Mouse (Mus musculus) forebrain, embryonic 13.5 days (tissue): ENCODE results near the gene Lyrm1. TPM values are rescaled to one million over a fixed set of nuclear protein-coding genes. Genes with fewer than 3 reads are reported as not detected.

Experiments used
- ATAC-seq: fragments of 200-750 bp; cut with Nextera tagmentation; 2 replicates; pipeline ENCODE4 v1.8.0; 2017
- H3K27ac ChIP-seq: fragments of 300-500 bp; sonication (generic); 2 replicates; pipeline ENCODE4 v1.5.1; 2015; ENCODE audit warnings: inconsistent platforms, mild to moderate bottlenecking, moderate library complexity
- H3K27me3 ChIP-seq: fragments of 300-500 bp; sonication (generic); 2 replicates; pipeline ENCODE4 v1.6.1; 2015; ENCODE audit warnings: mild to moderate bottlenecking, inconsistent platforms
- H3K36me3 ChIP-seq: fragments of 300-500 bp; sonication (generic); 2 replicates; pipeline ENCODE4 v1.6.1; 2015; ENCODE audit warnings: mild to moderate bottlenecking, inconsistent platforms; ENCODE audit not compliant: poor library complexity, severe bottlenecking
- H3K4me1 ChIP-seq: fragments of 300-500 bp; sonication (generic); 2 replicates; pipeline ENCODE4 v1.6.1; 2015; ENCODE audit warnings: inconsistent platforms
- H3K4me2 ChIP-seq: fragments of 300-500 bp; sonication (generic); 2 replicates; pipeline ENCODE4 v1.6.1; 2015; ENCODE audit warnings: inconsistent platforms, mild to moderate bottlenecking, moderate library complexity
- H3K4me3 ChIP-seq: fragments of 300-500 bp; sonication (generic); 2 replicates; pipeline ENCODE4 v1.5.1; 2015; ENCODE audit warnings: mild to moderate bottlenecking, inconsistent platforms
- H3K9ac ChIP-seq: fragments of 300-500 bp; sonication (generic); 2 replicates; pipeline ENCODE4 v1.6.1; 2015; ENCODE audit warnings: mild to moderate bottlenecking, inconsistent platforms
- H3K9me3 ChIP-seq: fragments of 300-500 bp; sonication (generic); replicated peaks from 2 replicates; pipeline ENCODE4 v1.6.1; 2016; ENCODE audit warnings: inconsistent platforms
- WGBS: fragments of 180-500 bp; shearing (Covaris S2); methylation state at CpG from one replicate; pipeline ENCODE4 v1.1.7; 2015; 5-methylcytosine and 5-hydroxymethylcytosine counted together
- polyA plus RNA-seq: library from polyadenylated mRNA; unstranded; fragments of >200 nt; fragmentation: Nextera tagmentation; extraction: Ambion mirVana; gene quantifications from 2 replicates; pipeline ENCODE4 v1.2.1, GENCODE M21; 2015

Gene Lyrm1
- polyA plus RNA-seq, result 12.2 and 13.9 TPM in 2 replicates

GRCm38 (mm10) chr7:119895639-119896512 lies at the start of gene Lyrm1, which contains the start of gene Dcun1d3:
Gene Lyrm1 (plus strand): TSS chr7:119895861.
Gene Dcun1d3 (minus strand): TSS chr7:119896298.
- peak within 1 kb of the TSS; percentile 88 for H3K9ac ChIP-seq
- H3K27ac ChIP-seq, result peak within 1 kb of the TSS; percentile 96
- WGBS, result under 1% methylated on average over 63 of the region's 63 CpGs
- ATAC-seq, result peak; percentile 98
- no peaks in the 10 kb centered on the region for H3K27me3 ChIP-seq
- H3K4me2 ChIP-seq, result peak within 1 kb of the TSS; percentile 82
- H3K4me1 ChIP-seq, result peaks cover 22% of the 10 kb centered on the region
- H3K4me3 ChIP-seq, result peak within 1 kb of the TSS; percentile 74
- no peaks in the 10 kb centered on the region for H3K9me3 ChIP-seq
- H3K36me3 ChIP-seq, result no peaks in the 10 kb centered on the region

DNA sequence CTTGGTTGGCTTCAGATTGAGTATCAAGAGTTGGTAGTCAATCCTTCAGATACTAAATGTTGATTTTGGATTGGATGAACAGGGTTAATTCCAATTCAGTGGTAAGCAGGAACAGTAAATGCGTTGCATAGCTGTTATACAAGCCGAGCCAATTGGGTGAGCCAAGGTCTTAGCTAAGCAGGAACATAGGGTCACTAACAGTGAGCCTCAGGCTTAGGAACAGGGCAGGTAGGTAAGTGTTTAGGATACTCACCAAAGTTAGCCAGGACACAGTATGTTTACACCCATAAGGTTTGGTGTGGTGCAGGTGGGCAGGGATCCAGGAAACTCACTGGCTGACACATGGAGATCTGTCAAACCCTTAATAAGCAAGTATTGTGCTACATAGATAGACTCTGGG lies 48.3 kb upstream of the Lyrm1 start:
- Histone ChIP-seq H3K4me2 (no peak overlapping the region), H3K27me3 (no peaks in the 10 kb centered on the region), H3K36me3 (peaks cover 12% of the 10 kb centered on the region), H3K4me1 (no peaks in the 10 kb centered on the region), H3K9me3 (no peaks in the 10 kb centered on the region), H3K9ac (no peak overlapping the region), H3K4me3 (no peak overlapping the region), H3K27ac (no peak overlapping the region)
- 96% methylated on average over 2 of the region's 2 CpGs for WGBS
- ATAC-seq, result no peak

DNA sequence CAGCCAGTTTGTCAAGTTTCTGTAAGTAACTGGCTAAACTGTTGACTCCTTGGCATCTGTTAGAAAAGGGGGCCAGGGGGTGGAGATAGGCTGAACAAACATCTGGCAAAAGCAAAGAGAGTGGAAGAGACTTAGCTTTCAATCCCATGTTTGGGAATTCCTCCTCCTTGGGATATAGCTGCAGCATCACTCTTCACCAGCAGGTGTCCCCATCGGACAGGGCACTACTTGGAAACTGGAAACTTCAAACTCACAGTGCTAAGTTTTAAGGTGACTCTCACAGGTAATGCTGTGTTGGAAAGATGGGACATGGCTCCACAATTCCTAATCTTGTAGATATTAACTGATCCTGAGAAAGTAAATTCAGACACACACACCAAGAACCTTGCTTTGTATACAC lies 46.6 kb upstream of the Lyrm1 start:
- Histone ChIP-seq H3K4me1 (no peaks in the 10 kb centered on the region), H3K4me2 (no peak overlapping the region), H3K27ac (no peak overlapping the region), H3K9ac (no peak overlapping the region), H3K27me3 (no peaks in the 10 kb centered on the region), H3K36me3 (peaks cover 12% of the 10 kb centered on the region), H3K4me3 (no peak overlapping the region), H3K9me3 (no peaks in the 10 kb centered on the region)
- no peak; the same call in 1 of the 2 replicates for ATAC-seq
- WGBS, result 0% methylated on average over 1 of the region's 1 CpGs

GRCm38 (mm10) chr7:119850737-119851136 lies 44.9 kb upstream of the Lyrm1 start:
- no peaks in the 10 kb centered on the region for H3K9me3 ChIP-seq
- no peak overlapping the region for H3K4me2 ChIP-seq
- no peak for ATAC-seq
- WGBS, result 87% methylated on average over 5 of the region's 5 CpGs
- H3K36me3 ChIP-seq, result peaks cover 15% of the 10 kb centered on the region; the same call in 1 of the 2 replicates
- no peaks in the 10 kb centered on the region for H3K4me1 ChIP-seq
- no peak overlapping the region for H3K9ac ChIP-seq
- no peak overlapping the region for H3K27ac ChIP-seq
- H3K4me3 ChIP-seq, result no peak overlapping the region
- H3K27me3 ChIP-seq, result no peaks in the 10 kb centered on the region

DNA sequence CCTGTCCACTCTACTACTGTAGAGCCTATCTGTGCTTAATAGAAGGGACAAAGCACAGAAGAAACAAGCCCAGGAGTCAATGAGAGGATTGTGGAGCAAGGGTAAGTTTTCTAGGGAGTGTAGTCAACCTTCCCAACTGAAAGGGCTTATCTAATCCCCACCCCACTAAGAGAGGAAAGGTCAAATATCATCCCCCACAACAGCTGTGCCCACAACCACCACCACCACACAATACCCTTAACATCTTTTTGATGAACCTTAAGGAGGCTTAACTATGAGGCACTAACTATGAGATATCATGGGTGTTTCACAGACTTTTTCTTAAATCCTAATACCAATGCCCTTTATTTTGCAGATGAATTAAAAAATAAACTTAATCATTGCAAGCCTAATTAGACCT lies 43.2 kb upstream of the Lyrm1 start:
- Histone ChIP-seq H3K27me3 (no peaks in the 10 kb centered on the region), H3K27ac (no peak overlapping the region), H3K9ac (no peak overlapping the region), H3K4me2 (no peak overlapping the region), H3K4me1 (no peaks in the 10 kb centered on the region), H3K36me3 (peaks cover 27% of the 10 kb centered on the region), H3K9me3 (no peaks in the 10 kb centered on the region), H3K4me3 (no peak overlapping the region)
- no peak for ATAC-seq

DNA sequence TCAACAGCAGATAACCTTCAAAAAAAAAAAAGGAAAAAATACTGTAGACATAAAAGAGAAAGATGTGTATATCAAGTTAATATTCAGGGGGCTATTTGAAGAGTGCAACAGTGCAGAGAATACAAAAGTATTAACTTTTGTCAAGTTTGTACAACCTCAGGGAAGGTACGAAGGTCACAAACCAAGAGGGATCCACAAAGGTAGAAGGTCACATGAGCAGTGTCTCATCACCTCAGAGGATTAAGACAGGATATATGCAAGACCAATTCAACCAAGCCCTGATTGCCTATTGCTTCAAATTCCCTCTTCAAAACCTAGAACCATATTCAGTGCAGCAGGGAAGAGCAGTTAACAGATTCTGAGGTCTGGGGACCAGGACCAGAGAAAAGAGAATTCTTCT lies 42.5 kb upstream of the Lyrm1 start:
- H3K36me3 ChIP-seq, result peaks cover 34% of the 10 kb centered on the region
- H3K4me3 ChIP-seq, result no peak overlapping the region
- H3K9me3 ChIP-seq, result no peaks in the 10 kb centered on the region
- no peak overlapping the region for H3K4me2 ChIP-seq
- H3K4me1 ChIP-seq, result no peaks in the 10 kb centered on the region
- H3K9ac ChIP-seq, result no peak overlapping the region
- H3K27me3 ChIP-seq, result no peaks in the 10 kb centered on the region
- ATAC-seq, result no peak
- WGBS, result 95% methylated on average over 1 of the region's 1 CpGs
- H3K27ac ChIP-seq, result no peak overlapping the region

GRCm38 (mm10) chr7:119854362-119854761 lies 41.3 kb upstream of the Lyrm1 start:
- no peaks in the 10 kb centered on the region for H3K4me1 ChIP-seq
- H3K9me3 ChIP-seq, result no peaks in the 10 kb centered on the region
- no peak overlapping the region for H3K9ac ChIP-seq
- no peak overlapping the region for H3K4me3 ChIP-seq
- no peak for ATAC-seq
- 96% methylated on average over 2 of the region's 2 CpGs for WGBS
- no peak overlapping the region for H3K27ac ChIP-seq
- peaks cover 37% of the 10 kb centered on the region for H3K36me3 ChIP-seq
- H3K4me2 ChIP-seq, result no peak overlapping the region
- no peaks in the 10 kb centered on the region for H3K27me3 ChIP-seq

GRCm38 (mm10) chr7:119855031-119855430 lies 40.6 kb upstream of the Lyrm1 start:
- no peak for ATAC-seq
- Histone ChIP-seq H3K9me3 (no peaks in the 10 kb centered on the region), H3K27ac (no peak overlapping the region), H3K36me3 (peaks cover 41% of the 10 kb centered on the region), H3K4me1 (no peaks in the 10 kb centered on the region), H3K4me2 (no peak overlapping the region), H3K4me3 (no peak overlapping the region), H3K27me3 (no peaks in the 10 kb centered on the region), H3K9ac (no peak overlapping the region)

- no peaks in the 10 kb centered on the region for H3K27me3 ChIP-seq
- no peak overlapping the region for H3K9ac ChIP-seq
- no peak overlapping the region for H3K27ac ChIP-seq
- H3K36me3 ChIP-seq, result peaks cover 33% of the 10 kb centered on the region
- no peak overlapping the region for H3K4me3 ChIP-seq
- H3K4me2 ChIP-seq, result no peak overlapping the region
- no peak for ATAC-seq
- H3K9me3 ChIP-seq, result no peaks in the 10 kb centered on the region
- peaks cover 18% of the 10 kb centered on the region for H3K4me1 ChIP-seq
- 73% methylated on average over 6 of the region's 6 CpGs for WGBS
These were observed 36.2 kb upstream of the Lyrm1 start for GRCm38 (mm10) chr7:119859476-119859875.

GRCm38 (mm10) chr7:119860116-119860515 lies 35.5 kb upstream of the Lyrm1 start:
- Histone ChIP-seq H3K4me1 (peaks cover 18% of the 10 kb centered on the region), H3K4me3 (no peak overlapping the region), H3K36me3 (peaks cover 30% of the 10 kb centered on the region), H3K9ac (no peak overlapping the region), H3K27me3 (no peaks in the 10 kb centered on the region), H3K27ac (no peak overlapping the region), H3K4me2 (no peak overlapping the region), H3K9me3 (no peaks in the 10 kb centered on the region)
- ATAC-seq, result no peak
- 86% methylated on average over 3 of the region's 3 CpGs for WGBS

GRCm38 (mm10) chr7:119860554-119860953 lies 35.1 kb upstream of the Lyrm1 start:
- H3K36me3 ChIP-seq, result peaks cover 30% of the 10 kb centered on the region
- no peak overlapping the region for H3K27ac ChIP-seq
- WGBS, result 92% methylated on average over 2 of the region's 2 CpGs
- no peak overlapping the region for H3K4me2 ChIP-seq
- no peak overlapping the region for H3K9ac ChIP-seq
- peaks cover 18% of the 10 kb centered on the region for H3K4me1 ChIP-seq
- no peak for ATAC-seq
- no peaks in the 10 kb centered on the region for H3K9me3 ChIP-seq
- no peak overlapping the region for H3K4me3 ChIP-seq
- H3K27me3 ChIP-seq, result no peaks in the 10 kb centered on the region

DNA sequence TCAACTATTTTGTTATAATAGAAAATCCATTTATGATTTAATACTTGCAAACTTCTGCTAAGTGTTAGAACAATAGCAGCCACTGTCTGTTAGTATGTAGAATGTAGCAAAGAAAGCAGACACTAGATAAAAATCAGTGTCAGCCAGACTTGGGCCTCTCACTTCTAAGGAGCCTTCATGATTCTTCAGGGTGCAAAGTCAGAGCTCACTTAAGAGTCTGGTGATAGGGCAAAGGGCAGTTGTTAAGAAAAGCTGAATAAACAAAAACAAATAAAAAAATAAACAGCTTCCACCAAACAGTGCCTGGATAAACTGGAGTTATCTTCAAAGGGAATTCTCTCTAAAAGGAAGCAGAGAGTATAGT lies 34.7 kb upstream of the Lyrm1 start:
- no peak for ATAC-seq
- Histone ChIP-seq H3K27ac (no peak overlapping the region), H3K9me3 (no peaks in the 10 kb centered on the region), H3K27me3 (no peaks in the 10 kb centered on the region), H3K9ac (no peak overlapping the region), H3K4me1 (peaks cover 18% of the 10 kb centered on the region), H3K36me3 (peaks cover 30% of the 10 kb centered on the region), H3K4me3 (no peak overlapping the region), H3K4me2 (no peak overlapping the region)
